Mouse (Mus musculus): ENCODE measurements around the gene Xiap. TPM values are rescaled to one million over a fixed set of nuclear protein-coding genes. Genes with fewer than 3 reads are reported as not detected.
"Not testable (repeated sequence)": the region's sequence is repeated elsewhere in the genome, so short reads cannot be mapped to it uniquely, and the experiment has no call there.

The Xiap gene
- 12.1 and 13.3 TPM in 2 replicates for polyA plus RNA-seq (2015; fragmentation: Nextera tagmentation; extraction: Ambion mirVana)

GRCm38 (mm10) chrX:42059282-42060068 is at the start of gene Xiap:
Gene Xiap, plus strand, starts transcription at chrX:42059679.
- Histone ChIP-seq H3K9ac (no peak within 1 kb of the TSS), H3K4me2 (replicated peaks) (no peak within 1 kb of the TSS)
- WGBS, result 65% methylated on average over 5 of the region's 5 CpGs

GRCm38 (mm10) chrX:42012677-42013208 is 46.7 kb upstream of the Xiap start:
- H3K4me3 ChIP-seq (replicated peaks), result no peak overlapping the region
- no peak overlapping the region for H3K9ac ChIP-seq
- H3K4me2 ChIP-seq (replicated peaks), result no peak overlapping the region
- H3K36me3 ChIP-seq, result no peaks in the 10 kb centered on the region
- WGBS, result 83% methylated on average over 2 of the region's 2 CpGs
- no peak overlapping the region for H3K27ac ChIP-seq
- no peaks in the 10 kb centered on the region for H3K4me1 ChIP-seq (replicated peaks)
- no peaks in the 10 kb centered on the region for H3K27me3 ChIP-seq (replicated peaks)
- no peak for ATAC-seq
- no peaks in the 10 kb centered on the region for H3K9me3 ChIP-seq

More at GRCm38 (mm10) chrX:42059282-42060068, at the start of gene Xiap:
- no peak within 1 kb of the TSS for H3K4me3 ChIP-seq (replicated peaks)
- no peaks in the 10 kb centered on the region for H3K4me1 ChIP-seq (replicated peaks)
- peak; percentile 87 for ATAC-seq
- no peaks in the 10 kb centered on the region for H3K27me3 ChIP-seq (replicated peaks)
- H3K36me3 ChIP-seq, result no peaks in the 10 kb centered on the region
- no peaks in the 10 kb centered on the region for H3K9me3 ChIP-seq
- H3K27ac ChIP-seq, result 0 out of 2 replicates have a peak within 1 kb of the TSS, but pooled peaks have one; percentile 40

GRCm38 (mm10) chrX:42013776-42014175 is 45.7 kb upstream of the Xiap start:
- ATAC-seq, result no peak
- Histone ChIP-seq H3K4me3 (replicated peaks) (no peak overlapping the region), H3K27ac (no peak overlapping the region), H3K4me1 (replicated peaks) (no peaks in the 10 kb centered on the region), H3K36me3 (no peaks in the 10 kb centered on the region), H3K9me3 (no peaks in the 10 kb centered on the region), H3K27me3 (replicated peaks) (no peaks in the 10 kb centered on the region), H3K4me2 (replicated peaks) (no peak overlapping the region), H3K9ac (no peak overlapping the region)
- 68% methylated on average over 3 of the region's 3 CpGs for WGBS

- no peak for ATAC-seq
- 81% methylated on average over 3 of the region's 3 CpGs for WGBS
- no peaks in the 10 kb centered on the region for H3K4me1 ChIP-seq (replicated peaks)
- no peak overlapping the region for H3K4me3 ChIP-seq (replicated peaks)
- H3K27me3 ChIP-seq (replicated peaks), result no peaks in the 10 kb centered on the region
- H3K36me3 ChIP-seq, result no peaks in the 10 kb centered on the region
- H3K9me3 ChIP-seq, result no peaks in the 10 kb centered on the region
- H3K4me2 ChIP-seq (replicated peaks), result no peak overlapping the region
- no peak overlapping the region for H3K27ac ChIP-seq
- H3K9ac ChIP-seq, result no peak overlapping the region
These were observed 45.0 kb upstream of the Xiap start for GRCm38 (mm10) chrX:42014502-42014901.

- WGBS, result 54% methylated on average over 1 of the region's 1 CpGs
- Histone ChIP-seq H3K4me1 (replicated peaks) (no peaks in the 10 kb centered on the region), H3K27ac (no peak overlapping the region), H3K4me2 (replicated peaks) (no peak overlapping the region), H3K36me3 (no peaks in the 10 kb centered on the region), H3K4me3 (replicated peaks) (no peak overlapping the region), H3K9ac (no peak overlapping the region), H3K27me3 (replicated peaks) (no peaks in the 10 kb centered on the region), H3K9me3 (no peaks in the 10 kb centered on the region)
- no peak for ATAC-seq
These were observed 41.4 kb upstream of the Xiap start for GRCm38 (mm10) chrX:42018030-42018429.

- Histone ChIP-seq H3K9me3 (no peaks in the 10 kb centered on the region), H3K9ac (no peak overlapping the region), H3K4me2 (replicated peaks) (no peak overlapping the region), H3K27me3 (replicated peaks) (no peaks in the 10 kb centered on the region), H3K4me3 (replicated peaks) (no peak overlapping the region), H3K4me1 (replicated peaks) (no peaks in the 10 kb centered on the region), H3K36me3 (no peaks in the 10 kb centered on the region), H3K27ac (no peak overlapping the region)
- peak; percentile 80 for ATAC-seq
- 68% methylated on average over 2 of the region's 2 CpGs for WGBS
These were observed 40.0 kb upstream of the Xiap start for GRCm38 (mm10) chrX:42019441-42019840.

GRCm38 (mm10) chrX:42025802-42026440 is 33.6 kb upstream of the Xiap start:
- H3K9me3 ChIP-seq; ATAC-seq; H3K4me2 ChIP-seq (replicated peaks); H3K27ac ChIP-seq; H3K4me1 ChIP-seq (replicated peaks); H3K27me3 ChIP-seq (replicated peaks); H3K9ac ChIP-seq; H3K36me3 ChIP-seq; H3K4me3 ChIP-seq (replicated peaks): not testable (repeated sequence)
- WGBS, result 75% methylated on average over 2 of the region's 3 CpGs

GRCm38 (mm10) chrX:42026981-42027380 is 32.5 kb upstream of the Xiap start:
- H3K36me3 ChIP-seq; H3K27me3 ChIP-seq (replicated peaks); H3K4me1 ChIP-seq (replicated peaks); ATAC-seq; H3K9me3 ChIP-seq; H3K4me2 ChIP-seq (replicated peaks); H3K9ac ChIP-seq; H3K4me3 ChIP-seq (replicated peaks); H3K27ac ChIP-seq: not testable (repeated sequence)
- WGBS, result 63% methylated on average over 2 of the region's 2 CpGs

- Histone ChIP-seq H3K27ac (no peak overlapping the region), H3K4me3 (replicated peaks) (no peak overlapping the region), H3K27me3 (replicated peaks) (no peaks in the 10 kb centered on the region), H3K9me3 (no peaks in the 10 kb centered on the region), H3K9ac (no peak overlapping the region), H3K4me2 (replicated peaks) (no peak overlapping the region), H3K36me3 (no peaks in the 10 kb centered on the region), H3K4me1 (replicated peaks) (no peaks in the 10 kb centered on the region)
- ATAC-seq, result peak; percentile 91
- WGBS, result 41% methylated on average over 8 of the region's 8 CpGs
These were observed 26.3 kb upstream of the Xiap start for GRCm38 (mm10) chrX:42033111-42033693.

GRCm38 (mm10) chrX:42033911-42034310 is 25.6 kb upstream of the Xiap start:
- H3K27me3 ChIP-seq (replicated peaks), result no peaks in the 10 kb centered on the region

GRCm38 (mm10) chrX:42039481-42039880 is 20.0 kb upstream of the Xiap start:
- no peaks in the 10 kb centered on the region for H3K9me3 ChIP-seq

More at GRCm38 (mm10) chrX:42033911-42034310, 25.6 kb upstream of the Xiap start:
- Histone ChIP-seq H3K36me3 (no peaks in the 10 kb centered on the region), H3K4me2 (replicated peaks) (no peak overlapping the region), H3K9ac (no peak overlapping the region), H3K4me3 (replicated peaks) (no peak overlapping the region), H3K4me1 (replicated peaks) (no peaks in the 10 kb centered on the region), H3K9me3 (no peaks in the 10 kb centered on the region), H3K27ac (no peak overlapping the region)
- ATAC-seq, result no peak
- 73% methylated on average over 7 of the region's 7 CpGs for WGBS

GRCm38 (mm10) chrX:42044935-42045334 is 14.5 kb upstream of the Xiap start:
- 72% methylated on average over 7 of the region's 7 CpGs for WGBS
- no peak overlapping the region for H3K9ac ChIP-seq
- no peaks in the 10 kb centered on the region for H3K9me3 ChIP-seq
- no peak overlapping the region for H3K4me3 ChIP-seq (replicated peaks)
- H3K4me1 ChIP-seq (replicated peaks), result no peaks in the 10 kb centered on the region
- H3K27ac ChIP-seq, result no peak overlapping the region
- no peaks in the 10 kb centered on the region for H3K36me3 ChIP-seq
- no peak for ATAC-seq
- H3K27me3 ChIP-seq (replicated peaks), result no peaks in the 10 kb centered on the region
- H3K4me2 ChIP-seq (replicated peaks), result no peak overlapping the region

More at GRCm38 (mm10) chrX:42039481-42039880, 20.0 kb upstream of the Xiap start:
- no peaks in the 10 kb centered on the region for H3K27me3 ChIP-seq (replicated peaks)
- 70% methylated on average over 5 of the region's 6 CpGs for WGBS
- no peak overlapping the region for H3K4me3 ChIP-seq (replicated peaks)
- no peaks in the 10 kb centered on the region for H3K36me3 ChIP-seq
- ATAC-seq, result no peak
- H3K4me1 ChIP-seq (replicated peaks), result no peaks in the 10 kb centered on the region
- no peak overlapping the region for H3K27ac ChIP-seq
- H3K4me2 ChIP-seq (replicated peaks), result no peak overlapping the region
- H3K9ac ChIP-seq, result no peak overlapping the region

Measured in intestine, embryonic 15.5 days (tissue).